Mouse (Mus musculus) frontal cortex, adult (tissue): ENCODE measurements around the gene Tyk2.

Experiments used
- ATAC-seq: cut with Nextera tagmentation; 2 replicates; pipeline ENCODE4 v1.9.2; 2017; ENCODE audit warnings: mild to moderate bottlenecking, moderate library complexity, mixed read lengths; ENCODE audit not compliant: low TSS enrichment

Tyk2 gene

DNA sequence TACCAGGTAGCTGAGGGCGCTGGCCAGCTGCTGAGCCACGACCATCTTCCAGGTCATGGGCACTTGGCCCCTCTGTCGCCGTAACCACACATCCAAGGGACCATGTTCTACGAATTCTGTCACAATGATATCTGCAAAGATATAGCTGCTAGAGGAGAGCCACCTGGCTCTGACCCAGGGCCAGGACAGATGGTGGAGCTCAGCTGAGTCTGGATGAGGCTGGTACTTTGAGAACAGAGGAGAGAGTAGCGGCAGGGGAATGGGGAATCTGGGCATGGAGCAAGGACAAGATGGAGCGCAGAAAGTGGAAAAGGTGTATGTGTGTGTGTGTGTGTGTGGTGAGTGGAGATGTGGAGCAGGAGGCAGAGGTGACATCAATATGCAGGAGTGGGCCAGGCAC is 16.9 kb downstream of the Tyk2 start:
- ATAC-seq = no peak

DNA sequence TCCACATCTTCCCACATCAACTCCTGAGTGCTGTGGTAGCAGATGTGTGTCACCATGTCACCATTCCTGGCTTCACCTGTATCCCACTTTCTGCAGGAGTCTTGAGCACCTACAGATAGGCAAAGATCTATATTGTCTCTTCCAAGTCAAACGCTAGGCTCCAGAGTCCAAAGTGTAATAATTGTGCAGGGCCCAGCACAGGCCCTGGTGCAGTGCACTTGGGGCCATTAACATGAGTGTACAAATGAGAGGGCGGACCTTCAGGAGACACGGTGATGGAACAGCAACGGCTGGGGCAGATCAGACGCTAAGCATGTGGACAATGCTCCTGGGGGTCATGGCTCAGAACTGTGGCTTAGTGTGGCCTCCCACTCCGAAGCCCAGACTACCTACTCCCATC is 17.3 kb downstream of the Tyk2 start:
- no peak for ATAC-seq

DNA sequence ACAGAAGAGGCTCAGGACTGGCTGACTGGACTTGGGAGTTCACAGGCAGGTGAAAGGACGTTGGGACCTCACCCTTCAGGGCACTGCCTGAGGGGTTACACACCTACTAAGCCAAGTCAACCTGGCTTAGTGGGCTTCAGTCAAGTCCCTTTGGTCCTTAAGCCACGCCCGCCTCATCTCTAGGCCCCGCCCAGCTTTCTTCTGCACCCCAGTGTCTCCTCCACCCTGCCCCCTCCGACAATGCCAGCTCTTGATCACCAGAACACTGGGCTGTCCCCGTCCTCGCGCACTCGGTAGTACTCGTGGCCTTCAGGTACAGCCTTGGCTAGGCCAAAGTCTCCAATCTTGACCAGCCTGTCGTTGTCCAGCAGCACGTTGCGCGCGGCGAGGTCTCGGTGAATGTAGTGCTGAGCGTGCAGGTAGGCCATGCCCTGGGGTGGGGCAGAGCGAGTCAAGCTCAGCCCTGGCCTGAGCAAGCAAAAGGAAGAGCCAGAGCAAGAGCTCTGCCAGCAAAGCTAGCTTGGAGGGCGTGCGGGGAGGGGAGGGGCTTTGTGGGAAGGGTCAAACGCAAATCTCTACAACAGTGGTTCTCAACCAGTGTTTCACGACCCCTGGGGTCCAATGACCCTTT is 23.3 kb downstream of the Tyk2 start:
- no peak for ATAC-seq

DNA sequence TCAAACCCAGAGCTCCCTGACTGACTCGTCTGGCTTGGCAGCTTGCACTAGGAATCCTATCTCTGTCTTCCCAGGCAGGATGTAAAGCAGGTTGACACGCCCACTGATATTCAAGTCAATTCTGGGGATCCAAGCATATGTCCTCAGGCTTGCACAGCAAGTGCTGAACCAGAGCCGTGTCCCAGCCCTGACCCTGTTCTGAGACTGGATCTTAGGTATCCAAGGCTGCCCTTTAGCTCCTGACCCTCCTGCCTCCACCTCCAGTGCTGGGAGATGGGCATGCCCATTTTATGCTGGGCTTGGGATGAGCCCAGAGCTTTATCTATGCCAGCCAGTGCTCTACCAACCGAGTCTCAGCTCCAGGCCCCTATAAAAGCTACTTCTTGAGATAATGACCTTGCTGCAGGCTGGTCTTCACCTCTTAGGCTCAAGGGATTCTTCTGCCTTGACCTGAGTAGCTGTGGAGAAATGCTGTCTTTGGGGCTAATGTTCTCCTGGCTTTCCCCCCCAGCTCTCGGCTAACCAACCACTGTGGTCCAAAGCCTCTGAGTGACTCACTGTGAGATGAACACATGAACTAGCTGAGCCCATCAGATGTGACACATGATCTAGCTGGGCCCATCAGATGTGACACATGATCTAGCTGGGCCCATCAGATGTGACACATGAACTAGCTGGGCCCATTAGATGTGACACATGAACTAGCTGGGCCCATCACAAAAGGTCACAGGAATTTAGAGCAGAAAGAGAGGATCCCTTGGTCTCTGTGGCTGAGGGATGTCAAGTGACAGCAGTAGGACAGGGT is 25.1 kb downstream of the Tyk2 start:
- ATAC-seq = peak; percentile 84

DNA sequence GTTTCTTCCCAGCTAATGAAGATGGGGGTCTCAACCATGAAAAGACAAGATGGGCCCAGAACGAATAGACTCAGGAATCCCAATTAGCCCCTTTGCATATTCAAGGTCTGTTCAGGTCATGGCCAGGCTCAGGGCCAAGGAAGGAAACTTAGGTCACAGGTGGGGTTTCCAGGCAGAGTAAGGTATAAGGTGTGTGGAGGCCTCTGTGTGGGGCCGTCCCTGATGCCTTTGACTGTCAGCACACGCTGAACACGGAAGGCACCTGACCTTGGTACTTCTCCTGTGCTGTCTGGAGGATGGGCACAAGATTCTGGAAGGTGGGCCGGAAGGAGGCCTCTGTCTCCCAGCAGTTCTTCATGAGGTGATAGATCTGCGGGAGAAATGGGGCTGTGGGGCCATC is 26.2 kb downstream of the Tyk2 start:
- ATAC-seq = no peak

DNA sequence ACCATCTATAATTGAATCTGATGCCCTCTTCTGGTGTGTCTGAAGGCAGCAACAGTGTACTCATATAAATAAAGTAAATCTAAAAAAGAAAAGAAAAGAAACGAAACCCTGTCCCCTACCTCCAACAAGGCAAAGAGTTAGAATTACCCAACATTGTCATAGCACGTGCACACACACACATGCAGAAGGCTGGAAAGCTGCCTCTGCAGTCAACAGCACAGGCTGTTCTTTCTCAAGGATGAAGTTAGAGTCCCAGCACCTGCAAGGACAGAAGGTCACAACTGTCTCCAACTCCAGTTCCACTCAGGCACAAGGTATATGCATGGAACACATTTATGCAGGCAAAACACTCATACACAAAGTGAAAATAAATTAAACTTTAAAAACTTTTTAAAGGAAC is 29.0 kb downstream of the Tyk2 start:
- ATAC-seq = no peak

DNA sequence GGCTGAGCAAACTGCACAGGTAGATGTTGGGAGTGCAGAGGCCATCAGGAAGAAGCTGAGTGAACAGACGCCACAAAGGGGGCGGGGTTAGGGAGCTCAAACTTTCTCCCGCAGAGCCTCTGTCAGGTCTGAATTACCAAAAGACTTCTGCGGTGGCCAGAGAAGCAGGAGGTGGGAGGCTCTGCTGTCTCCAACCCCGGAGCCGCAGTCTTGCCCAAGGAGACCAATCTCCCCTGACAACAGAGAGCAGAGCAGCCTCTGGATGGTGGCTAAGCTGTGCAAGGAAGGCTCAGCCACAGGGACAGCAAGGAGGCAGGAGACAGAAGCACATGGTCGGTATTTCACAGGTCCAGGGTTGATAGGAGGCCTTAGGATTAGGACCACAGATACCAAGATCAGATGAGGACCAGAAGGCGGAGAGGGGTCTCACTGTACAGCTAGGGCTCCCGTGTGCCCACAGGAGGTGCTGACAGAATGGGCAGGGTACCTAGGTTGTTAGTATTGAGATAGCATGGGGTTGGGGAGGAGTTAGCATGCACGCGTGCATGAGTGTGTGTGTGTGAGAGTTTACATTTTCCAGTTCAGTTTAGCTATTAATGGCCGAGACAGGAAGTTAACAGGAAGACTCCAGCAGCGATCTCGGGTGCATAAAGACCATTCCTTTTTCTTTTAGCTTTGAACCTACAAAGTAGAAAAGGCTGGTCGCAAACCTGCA is 30.4 kb downstream of the Tyk2 start:
- ATAC-seq = no peak

DNA sequence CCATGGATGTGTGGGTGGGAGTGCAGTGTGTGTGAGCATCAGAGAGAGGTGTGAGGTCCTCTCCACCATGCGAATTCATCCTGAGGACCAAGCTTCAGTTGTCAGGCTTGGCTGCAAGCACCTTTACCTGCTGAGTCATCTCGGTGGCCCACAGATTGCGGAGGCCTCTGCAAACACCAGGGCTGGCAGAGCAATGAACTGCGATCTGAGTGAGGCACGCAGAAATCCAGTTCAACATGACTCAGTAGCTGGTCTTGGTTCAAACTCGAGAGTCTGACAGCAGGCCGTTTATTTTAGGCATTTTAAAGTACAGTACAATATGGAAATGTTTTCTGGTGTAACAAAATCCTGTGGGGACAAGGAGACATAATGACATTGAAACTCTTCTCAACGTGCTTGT is 33.2 kb downstream of the Tyk2 start:
- peak; percentile 88 for ATAC-seq

DNA sequence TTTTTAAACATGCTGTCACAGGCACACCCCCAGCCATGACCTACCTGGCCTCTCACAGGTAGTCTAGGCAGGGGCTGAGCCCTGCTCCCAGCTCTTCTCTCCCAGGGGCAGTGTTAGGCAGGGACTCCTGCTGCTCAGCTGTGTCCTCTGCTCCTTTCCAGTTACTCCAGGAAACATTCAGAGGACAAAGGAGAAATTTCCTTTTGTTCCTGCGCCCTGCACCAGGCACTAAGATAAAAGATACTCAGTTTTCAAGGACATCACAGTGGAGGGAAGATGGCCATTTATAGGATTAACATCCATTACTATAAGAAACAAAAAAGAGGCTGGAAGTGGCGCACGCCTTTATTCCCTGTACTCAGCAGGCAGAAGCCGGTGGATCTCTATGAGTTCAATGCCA is 35.1 kb downstream of the Tyk2 start:
- ATAC-seq = no peak

DNA sequence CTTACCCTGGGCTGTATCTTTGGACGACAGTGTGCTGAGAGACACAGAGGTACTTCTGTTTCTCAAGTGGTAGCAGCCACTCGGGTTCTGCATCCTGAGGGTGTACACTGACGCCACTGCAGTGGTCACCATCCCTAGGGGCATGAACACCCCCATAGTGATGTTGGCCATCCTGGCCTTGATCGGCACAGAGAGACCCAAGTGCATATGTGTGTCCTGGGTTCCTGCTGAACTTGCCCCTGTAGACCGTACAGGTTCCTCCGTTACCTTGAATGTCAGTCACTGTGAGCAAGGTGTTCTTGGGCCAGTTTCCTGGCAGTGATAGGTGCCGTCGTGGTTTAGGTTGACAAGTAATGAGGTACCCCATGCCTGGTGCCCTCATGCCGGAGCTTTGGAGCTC is 37.6 kb downstream of the Tyk2 start:
- no peak for ATAC-seq

DNA sequence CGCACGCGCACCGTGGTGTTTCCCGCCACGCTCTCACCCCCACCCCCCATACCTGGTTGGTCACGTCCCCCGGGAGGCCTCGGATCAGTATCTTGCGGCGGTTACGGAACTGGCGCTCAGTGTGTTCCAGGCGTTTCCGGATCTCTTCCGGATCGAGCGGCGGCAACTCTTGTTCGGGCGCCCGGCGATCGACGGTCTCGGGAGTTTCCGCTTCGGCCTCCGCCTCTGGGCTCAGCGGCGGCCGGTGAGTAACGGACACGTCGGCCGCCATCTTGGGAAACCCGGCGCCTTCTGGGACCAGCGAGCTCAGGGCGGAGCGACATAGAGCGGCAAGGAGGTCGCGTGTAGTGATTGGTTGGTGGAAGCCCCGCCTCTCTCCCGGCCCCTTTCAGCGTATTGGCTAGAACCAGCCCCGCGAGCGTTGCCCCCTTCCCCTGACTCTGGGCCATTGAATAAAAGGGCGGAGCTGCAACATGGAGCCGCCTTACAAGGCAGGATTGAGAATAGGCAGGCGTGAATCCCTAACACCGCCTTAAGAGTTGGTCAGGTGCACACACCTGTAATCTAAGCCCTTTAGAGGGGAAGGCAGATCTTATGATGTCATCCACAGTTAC is 39.2 kb downstream of the Tyk2 start, which contains the start of the genes Gm38431 and Raver1:
Gm38431 (minus strand) TSS at position 291 of the 614 bp plus-strand sequence.
Raver1 (minus strand) TSS at position 302 of the 614 bp plus-strand sequence.
- peak; percentile 95 for ATAC-seq

DNA sequence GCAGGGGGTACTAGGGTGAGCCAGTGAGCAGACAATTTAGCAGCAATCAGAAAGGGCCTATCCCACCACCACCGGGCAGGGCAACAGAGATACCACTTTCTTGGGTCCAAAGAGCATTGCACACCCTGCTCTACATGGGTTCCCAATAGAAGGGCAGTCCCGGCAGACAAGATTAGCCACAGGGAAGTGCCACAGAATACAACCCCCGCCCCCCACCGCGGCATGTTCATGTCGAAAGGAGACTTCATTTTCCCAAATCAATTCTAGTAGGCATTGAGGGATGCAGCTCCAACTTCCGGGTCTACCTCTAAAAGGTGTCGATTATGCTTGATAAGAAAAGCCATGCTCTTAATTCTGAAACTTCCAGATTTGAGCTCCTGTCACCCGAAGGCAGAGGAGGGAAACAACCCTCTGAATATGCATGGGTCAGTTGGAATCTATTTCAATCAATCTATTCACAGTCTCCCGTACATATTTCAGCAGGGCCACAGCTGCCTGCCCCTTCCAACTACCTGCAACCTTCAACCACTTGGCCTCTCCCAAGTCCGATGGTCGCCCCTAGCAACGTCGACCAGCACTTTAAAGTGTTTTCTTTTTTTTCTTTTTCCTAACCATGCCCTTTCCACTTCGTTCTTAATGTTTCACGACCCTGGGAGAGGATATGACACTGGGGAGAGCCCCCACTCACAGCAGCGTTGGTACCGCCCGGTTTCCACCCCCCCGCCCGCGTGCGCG is 39.9 kb downstream of the Tyk2 start:
- ATAC-seq = peak; percentile 3; the same call in 1 of the 2 replicates

DNA sequence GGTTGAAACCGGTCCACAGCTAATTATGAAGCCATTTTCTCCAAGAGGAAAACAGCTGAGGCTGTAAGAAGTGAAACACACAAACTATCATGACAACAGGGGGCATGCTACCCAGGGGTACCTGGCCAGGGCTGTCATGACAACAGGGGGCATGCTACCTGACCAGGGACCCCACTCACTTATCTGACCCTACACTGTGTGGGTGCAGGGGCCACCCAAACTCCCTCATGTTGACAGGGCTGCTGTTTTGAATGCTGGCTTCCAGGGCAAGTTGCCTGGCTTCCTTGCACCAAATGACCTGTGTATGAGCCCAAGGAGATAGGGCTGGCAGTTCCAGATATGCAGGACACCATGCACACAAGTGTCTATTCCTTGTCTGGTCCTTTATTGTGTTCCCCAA is 40.5 kb downstream of the Tyk2 start:
- ATAC-seq = no peak

DNA sequence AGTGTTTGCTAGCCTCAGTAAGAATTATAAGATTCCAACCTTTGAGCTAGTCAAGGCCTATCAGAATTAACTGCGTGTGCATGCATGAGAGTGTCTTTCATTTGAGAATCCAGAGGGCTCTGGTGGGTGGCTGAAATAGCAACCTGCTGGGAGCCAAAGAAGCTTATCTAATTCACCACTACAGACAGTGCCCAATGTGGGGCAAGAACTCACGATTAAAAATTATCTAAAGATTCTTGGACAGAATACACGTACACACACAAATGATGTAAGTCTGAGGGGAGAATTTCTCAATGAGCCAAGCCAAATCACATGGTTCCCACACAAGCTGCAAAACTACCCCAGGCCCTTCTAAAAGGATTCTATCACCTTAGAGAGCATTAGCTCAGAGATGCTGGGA is 47.7 kb downstream of the Tyk2 start:
- no peak for ATAC-seq

DNA sequence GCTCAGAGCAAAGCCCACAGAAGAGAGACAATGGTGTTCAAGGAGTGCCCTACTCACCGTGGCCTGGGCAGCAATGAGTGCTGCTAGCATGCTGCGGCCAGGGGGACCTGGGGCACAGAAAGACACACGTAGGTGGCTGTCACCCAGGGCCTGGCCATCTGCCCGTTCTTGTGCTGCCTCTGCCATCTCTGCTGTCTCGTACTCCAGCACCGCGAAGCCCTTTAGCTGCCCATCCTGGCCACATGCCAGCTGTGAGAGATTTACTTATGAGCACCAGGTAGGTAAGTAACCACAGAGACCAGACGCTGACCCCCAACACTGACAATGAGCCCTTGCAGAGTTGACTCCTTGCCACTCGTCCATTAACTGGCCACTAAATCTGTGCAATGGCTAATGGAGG is 49.9 kb downstream of the Tyk2 start:
- no peak for ATAC-seq

DNA sequence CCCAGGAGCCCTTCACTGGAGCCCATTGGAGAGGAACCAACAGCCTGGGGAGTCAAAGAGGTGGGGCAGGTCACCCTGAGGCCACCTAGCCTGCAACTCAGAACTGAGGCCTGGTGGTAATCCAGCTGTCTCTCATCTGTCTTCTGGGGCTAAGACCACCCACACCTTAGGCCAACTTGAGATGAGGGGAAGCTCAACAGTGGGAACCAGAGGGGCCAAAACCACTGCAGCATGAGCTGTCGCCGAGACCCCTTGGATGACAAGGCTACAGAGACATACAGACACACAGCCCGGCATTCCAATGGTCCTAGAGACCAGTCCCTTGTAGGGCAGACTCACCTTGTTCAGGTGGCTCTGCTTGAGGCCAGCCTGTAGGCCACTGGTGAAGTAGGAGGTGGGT is 55.4 kb downstream of the Tyk2 start:
- no peak for ATAC-seq

DNA sequence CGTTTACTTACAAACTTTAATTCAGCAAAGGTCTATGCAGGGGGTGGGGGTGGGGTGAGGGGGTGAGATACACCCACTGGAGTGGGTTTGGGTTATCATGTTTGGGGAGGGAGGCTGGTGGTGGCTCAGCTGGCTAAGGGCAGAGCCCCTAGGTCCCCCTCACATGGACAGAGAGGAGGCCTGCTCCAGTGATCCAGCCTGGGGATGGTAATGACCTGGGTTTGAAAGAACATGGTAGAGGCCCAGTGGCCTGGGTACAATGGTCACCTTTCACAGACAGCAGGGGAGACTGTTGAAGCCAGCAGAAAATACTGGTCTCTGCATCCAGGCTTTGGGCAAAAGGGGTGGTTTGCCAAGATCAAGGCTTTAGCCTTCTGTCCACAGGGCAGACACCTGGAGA is 56.9 kb downstream of the Tyk2 start:
- no peak for ATAC-seq

DNA sequence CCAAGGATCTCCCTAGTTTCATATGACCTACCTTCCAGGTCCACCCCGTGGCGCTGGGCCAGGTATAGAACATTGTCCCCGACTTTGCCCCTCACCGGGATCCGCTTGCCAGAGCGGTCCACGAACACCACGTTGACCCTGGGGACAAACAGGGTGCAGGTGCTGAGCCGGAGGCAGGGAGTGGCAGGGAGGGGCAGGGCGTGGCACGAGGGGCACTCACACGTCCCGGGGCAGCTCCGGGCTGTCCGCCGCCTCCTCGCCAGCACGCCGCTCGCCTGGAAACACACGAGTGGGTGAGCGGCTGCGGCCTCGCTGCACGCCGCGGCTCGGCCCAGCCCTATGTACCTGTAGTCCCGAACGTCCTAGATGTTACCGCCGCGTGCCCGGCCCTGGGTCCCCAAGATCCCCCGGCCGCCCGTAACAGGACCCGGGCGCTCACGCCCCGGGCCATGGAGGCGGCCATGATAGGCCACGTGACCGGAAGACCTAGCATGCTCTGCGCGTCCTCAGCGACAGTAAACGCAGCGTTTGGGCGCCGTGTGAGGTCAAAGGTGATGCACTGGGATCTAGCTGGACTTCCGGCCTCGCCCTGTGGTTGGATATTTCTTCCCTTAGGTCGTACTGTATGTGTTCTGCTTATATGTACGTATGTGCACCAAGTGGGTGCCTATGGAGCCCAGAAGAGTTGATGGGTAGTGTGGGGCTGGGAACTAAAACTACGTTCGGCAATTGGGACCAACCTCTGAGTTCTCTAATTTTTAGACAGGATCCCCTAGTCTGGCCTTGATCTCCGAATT is 57.8 kb downstream of the Tyk2 start, which contains the start of the genes Gm49373 and Fdx1l:
Gm49373 (minus strand) TSS at position 53 of the 797 bp plus-strand sequence.
Fdx1l (minus strand) TSS at position 571 of the 797 bp plus-strand sequence.
- ATAC-seq = peak; percentile 84

DNA sequence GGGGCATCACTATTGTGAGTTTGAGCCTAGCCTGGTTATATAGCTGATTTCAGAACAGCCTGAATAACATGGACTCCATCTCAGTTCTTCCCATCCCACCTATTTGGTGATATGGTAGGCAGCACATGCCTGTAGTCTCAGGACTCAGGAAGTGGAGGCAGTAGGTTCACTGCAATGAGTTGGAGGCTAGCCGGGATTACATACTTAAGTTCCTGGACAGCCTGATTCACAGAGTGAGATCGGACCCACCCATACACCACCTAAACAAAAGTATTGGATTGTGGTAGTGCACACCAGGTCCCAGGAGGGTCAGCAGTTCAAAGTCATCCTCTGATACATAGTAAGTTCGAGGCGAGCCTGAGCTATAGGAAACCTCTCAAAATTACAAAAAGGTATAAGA is 58.4 kb downstream of the Tyk2 start:
- peak; percentile 24; the same call in 1 of the 2 replicates for ATAC-seq

DNA sequence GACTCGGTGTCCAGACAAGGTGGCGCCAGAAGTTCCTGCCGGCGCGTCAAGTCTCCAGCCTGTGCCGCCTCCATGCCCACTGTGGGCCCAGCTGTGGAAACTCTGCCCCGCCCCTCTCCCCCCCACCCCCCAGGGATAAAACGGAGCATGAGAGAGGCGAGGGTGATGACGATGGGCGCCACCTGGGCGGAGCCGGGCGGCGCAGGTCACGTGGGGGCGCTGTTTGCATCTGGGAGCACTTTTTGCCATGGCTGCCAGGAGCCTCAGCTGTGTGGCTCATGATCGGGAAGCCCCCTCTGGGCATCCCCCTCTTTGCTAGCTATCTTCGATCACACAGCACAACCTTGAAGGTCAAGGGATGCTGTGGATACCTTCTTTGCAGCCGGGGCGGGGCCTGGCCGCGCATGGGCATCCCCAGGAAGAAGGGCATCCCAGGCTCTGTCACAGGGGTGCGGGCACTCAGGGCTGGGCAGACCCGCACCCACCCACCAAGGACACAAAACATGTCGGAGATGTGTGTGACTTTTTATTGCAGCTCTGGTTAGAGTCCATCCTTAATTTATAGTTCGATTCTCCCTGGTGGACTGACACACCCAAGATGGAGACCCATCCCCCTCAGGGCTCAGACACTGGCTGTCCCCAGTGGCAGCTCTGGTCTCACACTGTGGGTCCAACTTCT is 63.9 kb downstream of the Tyk2 start, which contains the start of gene Zglp1:
Zglp1 (minus strand) TSS at position 88 of the 679 bp plus-strand sequence.
- ATAC-seq = no peak
